Mouse (Mus musculus): ENCODE data around the gene Syp.

Gene Syp

DNA sequence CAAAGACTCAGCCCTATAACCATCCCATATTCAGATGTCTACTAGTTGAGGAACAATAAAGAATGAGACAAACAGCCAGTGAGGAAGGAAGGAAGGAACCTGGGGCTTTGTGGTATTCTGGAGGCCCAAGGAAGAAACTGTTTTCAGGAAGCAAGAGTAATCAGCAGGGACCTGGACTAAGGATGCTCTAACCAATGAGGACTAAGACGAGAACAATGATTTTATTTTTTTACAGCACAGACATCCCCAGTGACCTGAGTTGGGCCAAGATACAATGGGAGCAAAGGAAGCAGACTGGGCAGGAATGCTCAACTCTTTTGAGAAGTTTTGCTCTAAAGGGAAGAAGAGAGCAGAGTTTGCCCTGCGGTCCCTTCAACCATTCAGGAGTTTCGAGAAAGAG lies 24.7 kb downstream of the Syp start:
- no peak for DNase-seq (ENCODE audit: low spot score in 2 of 2)

DNA sequence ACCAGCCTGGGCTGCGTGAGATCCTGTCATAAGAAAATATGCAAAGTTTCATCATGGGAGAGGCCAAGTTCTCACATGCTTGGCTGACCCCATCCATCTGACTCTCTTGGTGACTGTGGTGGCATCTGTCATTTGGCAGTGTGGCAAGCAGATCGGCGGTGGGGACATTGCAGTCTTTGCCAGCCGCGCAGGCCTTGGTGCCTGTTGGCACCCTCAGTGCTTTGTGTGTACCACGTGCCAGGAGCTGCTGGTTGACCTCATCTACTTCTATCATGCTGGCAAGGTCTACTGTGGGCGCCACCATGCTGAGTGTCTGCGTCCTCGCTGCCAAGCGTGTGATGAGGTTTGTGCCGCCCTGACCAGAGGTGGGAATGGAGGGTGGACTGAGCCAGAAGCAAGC lies 26.5 kb downstream of the Syp start:
- no peak for DNase-seq (ENCODE audit: low spot score in 2 of 2)

DNA sequence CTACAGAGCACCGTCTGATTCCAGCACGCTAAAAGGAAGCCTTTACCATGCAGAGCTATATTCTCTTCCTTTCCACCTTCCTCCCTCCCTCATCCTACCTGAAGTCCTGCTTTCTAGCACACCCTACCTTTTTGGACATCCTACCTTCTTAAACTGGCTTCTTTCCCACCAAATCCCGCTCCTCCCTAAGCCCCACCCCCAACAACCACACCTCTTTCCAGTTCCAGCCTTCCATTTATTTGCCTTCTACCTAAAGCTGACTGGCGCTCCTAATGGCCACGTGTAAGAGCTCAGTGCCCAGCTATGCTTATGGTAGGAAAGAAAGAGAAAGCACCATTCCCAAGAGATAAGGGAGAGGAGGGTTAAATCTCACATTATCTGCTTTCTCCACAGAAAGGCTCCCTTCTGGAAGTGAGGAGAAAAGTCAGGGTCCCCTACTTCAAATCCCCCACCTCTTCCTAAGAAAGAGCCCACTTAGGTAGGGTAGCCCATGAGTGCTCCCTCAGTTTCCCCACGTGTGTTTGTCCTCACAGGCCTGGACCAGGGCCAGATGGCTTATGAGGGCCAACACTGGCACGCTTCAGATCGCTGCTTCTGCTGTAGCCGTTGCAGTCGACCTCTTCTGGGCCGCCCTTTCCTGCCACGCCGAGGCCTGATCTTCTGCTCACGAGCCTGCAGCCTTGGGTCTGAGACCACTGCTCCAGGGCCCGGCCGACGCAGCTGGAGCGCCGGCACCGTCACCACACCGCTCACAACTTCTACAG lies 27.6 kb downstream of the Syp start:
- DNase-seq (ENCODE audit: low spot score in 2 of 2) = no peak

DNA sequence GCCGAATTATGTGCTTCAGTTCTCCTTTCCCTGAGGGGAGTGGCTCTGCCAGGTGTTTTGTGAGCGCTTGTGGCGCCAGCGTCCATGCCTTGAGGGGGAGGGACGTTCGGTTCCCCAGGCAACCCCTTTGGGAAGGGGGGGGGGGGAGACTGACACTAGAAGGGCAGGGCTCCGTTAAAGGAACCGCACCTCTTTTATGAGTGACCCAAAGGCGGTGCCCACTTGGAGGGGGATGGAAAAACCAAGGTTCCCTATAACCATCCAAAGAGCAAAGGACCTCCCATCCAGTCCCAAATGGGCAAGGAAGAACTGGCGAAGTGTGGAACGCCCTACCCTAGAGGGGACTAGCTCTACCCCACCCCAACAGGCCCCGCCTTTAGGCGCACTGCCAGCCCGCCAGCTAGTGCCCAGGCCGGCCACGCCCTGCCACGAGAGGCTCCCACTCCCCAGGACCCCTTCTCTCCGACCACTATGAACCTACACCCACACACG lies 32.2 kb downstream of the Syp start:
- DNase-seq (ENCODE audit: low spot score in 2 of 2) = peak in 1 of 2 experiments; percentile 23

DNA sequence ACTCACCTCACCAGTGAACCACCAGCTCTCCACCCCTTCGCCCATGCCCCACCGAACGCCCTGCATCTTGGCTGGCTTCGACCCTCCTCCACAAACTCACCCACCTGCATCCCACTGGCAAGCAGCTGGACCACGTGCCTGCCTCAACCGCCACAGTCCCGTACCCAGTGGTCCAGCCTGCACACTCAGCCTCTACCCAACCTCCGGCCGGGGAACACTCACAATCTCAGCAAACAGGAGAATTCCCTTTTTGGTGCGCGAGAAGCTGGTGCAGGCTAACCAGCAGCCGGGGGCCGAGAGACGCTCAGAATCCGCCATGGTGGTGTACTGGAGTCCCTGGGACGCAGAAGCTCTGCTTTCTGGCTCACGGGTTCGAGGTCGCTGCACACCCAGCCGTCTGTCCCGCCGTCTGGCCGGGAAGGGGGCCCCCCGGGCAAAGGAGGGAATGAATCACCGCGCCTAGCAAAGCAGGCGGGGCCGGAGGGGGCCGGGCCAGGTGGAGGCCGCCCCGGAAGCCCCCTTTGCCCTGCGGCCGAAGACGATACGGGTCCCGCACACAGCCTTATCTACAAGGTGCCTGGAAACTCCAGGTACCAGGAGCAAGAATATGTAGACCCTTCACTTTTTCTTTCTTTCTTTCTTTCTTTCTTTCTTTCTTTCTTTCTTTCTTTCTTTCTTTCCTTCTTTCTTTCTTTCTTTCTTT lies 32.8 kb downstream of the Syp start, which contains the start of gene Plp2:
TSS of gene Plp2 (minus strand) at position 470 of the 703 bp plus-strand sequence.
- no peak for DNase-seq (ENCODE audit: low spot score in 2 of 2)

DNA sequence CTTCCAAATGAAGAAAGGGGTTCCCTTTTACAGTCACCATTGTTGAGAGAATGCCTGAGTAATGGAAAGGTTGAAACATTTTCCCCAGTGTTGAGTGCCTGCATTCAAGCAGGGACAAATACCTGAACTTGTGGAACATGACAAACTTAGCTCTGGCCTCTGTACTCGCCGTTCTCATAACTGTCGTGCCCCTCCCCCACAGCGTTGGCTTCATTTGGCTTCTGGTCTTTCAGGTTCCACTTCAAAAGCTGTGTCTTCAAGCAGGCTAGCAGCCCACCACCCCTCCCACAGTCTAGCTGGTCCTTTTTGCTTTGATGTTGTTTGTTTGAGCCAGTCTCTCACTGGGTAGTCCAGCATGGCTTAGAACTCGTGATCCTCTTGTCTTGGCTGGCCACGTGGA lies 34.5 kb downstream of the Syp start:
- no peak for DNase-seq (ENCODE audit: low spot score in 2 of 2)

DNA sequence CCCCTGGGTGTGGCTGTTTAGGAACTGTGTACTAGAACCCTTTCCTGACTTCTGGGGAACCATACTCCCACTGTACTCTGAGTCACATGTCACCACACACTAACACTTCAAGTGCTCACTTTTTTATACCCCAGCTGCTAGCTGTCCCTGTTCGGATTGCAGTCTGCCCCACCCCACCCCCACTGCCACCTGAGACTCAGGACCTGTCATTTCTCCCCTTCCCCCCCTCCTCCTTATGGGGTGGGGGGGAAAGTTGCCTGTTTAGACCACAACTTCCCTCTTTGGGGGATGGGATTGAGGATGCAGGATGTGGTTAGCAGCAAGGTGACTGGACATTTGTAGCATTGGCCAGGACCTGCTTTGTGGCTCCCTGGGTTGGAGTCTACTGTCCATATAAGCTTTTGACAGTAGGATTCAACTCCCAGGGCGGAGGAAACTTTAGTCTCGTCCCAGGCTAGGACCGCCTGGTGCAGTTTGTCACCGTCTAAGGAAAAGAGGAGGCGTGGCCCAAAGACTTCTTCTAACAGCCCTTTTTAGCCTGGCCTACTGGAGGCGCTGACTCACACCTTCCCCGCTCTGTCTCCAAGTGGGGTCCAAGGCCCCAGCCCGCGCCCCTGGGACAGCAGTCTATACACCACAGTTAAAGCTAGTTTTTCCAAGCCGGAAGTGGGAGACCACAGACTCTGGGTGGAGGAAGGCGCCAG lies 35.5 kb downstream of the Syp start:
- no peak for DNase-seq (ENCODE audit: low spot score in 2 of 2)

DNA sequence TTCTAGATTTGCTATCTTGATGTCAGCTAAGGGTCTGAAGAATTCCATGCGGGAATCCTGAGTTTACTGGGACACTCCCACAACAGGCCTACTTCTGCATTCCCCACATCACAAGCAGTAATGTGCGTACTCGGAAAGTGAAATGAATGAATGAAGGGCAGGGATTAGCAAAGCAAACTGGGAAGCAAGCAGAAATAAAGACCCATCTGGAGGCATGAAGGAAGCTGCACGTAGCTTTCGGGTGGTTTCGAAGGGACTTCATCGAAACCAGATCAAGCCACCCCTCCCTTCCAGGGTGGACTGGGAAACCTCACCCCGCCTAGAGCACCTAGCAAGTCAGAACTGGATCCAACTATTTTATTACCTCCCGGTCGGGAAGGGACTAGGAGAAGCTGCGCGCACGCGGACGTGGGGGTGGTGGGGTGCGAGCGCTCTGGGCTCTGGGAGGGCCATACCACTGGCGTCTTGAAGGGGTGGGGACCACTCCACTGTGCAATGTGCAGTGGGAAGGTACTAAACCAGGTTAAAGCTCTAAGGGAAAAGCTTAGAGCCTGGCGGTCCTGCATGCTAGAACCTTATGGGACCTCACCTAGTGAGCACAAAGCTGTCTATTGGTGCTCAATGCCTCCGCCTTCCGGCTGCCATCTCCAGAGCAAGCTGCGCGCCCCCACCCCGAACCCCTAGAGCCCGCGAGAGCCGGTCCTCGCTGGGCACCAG lies 36.2 kb downstream of the Syp start:
- no peak for DNase-seq (ENCODE audit: low spot score in 2 of 2)

DNA sequence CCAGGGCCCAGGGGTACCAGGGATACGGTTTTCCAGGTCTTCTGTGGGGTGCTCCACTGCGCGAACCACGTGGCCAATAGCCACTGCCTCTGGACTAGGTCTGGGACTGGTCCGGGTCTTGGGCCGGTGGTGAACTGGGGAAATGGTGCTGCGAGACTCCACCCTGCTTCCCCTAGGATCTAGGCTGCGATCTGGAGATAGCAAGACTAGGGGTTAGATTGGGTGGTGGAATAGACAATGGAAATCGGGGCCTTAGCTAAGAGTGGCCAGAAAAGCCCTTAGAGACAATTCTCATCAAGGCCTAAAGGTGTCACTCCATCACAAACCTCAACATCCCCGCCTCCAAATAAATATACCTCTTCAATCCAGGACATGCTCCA lies 36.7 kb downstream of the Syp start:
- DNase-seq (ENCODE audit: low spot score in 2 of 2) = no peak

DNA sequence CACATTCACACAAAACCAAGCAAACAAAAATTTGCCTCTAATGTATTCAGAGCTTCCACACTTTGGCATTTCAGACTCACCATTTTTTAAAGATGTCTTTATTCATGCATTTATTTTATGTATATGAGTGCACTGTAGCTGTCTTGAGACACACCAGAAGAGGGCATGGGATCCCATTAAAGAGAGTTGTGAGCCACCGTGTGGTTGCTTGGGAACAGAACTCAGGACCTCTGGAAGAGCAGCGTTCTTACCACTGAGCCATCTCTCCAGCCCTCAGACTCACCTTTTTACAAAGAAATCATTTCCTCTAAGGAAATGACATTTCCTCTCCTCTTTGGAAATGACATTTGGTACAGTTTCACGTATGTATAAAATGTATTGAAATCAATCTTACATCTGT lies 40.7 kb downstream of the Syp start:
- no peak for DNase-seq (ENCODE audit: low spot score in 2 of 2)

DNA sequence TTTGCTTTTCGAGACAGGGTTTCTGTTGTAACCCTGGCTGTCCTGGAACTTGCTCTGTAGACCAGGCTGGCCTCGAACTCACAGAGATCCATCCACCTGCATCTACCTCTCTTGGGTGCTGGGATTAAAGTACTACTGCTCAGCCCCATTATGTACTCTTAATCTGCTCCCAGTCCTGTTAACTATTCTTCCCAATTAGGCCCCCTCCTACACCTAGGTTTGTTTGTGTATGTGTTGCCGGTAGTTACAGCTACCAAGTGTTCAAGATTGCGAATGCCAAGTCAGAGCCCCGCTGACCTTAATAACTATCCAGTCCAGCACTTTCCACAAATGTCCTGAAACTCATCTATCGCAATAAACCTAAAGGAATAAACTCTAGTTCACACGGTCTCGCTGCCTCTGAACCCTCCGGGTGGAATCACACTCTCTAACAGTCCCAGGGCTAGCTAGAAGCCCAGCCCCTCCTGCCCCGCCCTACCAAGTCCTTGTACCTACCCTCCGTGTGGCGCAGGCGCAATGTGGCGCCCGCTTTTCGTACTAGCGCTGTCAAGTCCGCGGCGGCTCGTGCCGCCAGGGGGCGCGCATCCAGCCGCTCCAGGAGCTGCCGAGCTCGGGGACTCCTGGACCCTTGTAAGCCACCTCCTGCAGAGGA lies 41.3 kb downstream of the Syp start:
- peak; percentile 58 to 89 for DNase-seq (ENCODE audit: low spot score in 2 of 2)

DNA sequence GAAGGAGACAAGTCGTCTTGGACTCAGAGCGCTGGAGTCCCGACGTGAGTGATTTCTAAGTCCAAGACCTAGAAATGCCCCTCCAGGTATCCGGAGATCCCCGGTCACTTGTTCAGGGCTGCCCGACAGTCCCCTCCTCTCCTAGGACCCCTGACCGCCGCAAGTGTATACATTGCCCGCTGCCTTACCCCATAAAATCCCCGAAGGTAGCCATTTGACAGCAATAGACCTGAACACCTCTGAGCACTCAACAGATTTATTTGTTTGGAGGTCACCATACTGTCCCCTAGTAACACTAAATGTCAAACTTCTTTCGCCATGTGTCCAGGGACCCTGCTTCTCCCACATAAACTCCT lies 41.8 kb downstream of the Syp start:
- DNase-seq (ENCODE audit: low spot score in 2 of 2) = no peak

DNA sequence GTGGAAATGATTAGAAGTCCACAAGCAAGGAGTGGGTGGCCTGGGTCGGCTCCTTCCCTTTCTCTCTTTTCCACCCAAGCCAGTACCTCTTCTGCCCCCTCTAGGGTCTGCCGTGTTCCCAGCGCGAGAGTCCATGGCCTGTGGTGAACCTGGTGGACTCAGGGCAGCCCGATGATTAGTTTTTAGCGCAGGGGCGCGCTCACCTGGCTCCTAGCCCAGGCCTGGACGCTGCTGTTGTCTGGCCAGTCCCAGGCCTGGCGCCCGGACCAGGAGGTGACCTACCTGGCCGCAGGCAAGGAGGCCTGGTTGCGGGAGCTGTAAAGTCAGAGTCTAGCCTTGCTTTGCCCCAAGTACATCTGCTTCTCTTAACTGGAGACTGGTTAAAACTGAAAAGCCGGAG lies 42.6 kb downstream of the Syp start, which contains the start of gene Magix:
TSS of gene Magix (minus strand) at position 388 of the 400 bp plus-strand sequence.
- DNase-seq (ENCODE audit: low spot score in 2 of 2) = no peak

DNA sequence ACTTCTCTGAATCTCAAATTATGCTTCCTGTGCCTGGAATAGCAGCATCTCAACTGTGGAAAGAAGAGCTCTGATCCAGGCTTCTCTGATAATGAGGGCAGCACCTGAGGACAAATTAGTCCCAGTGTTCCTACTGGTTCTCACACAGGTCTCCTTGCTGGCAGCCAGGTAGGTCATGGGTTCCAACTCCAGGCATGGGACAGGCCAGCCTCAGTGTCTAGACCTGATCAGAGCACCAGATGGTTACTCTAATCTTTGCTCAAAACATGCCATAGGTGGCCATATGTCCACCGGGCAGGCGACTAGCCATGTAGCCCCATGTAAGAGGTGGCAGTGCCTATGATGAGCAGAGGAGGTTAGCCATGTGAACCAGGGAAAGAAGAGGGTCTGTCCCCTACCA lies 50.0 kb downstream of the Syp start:
- DNase-seq (ENCODE audit: low spot score in 2 of 2) = no peak

DNA sequence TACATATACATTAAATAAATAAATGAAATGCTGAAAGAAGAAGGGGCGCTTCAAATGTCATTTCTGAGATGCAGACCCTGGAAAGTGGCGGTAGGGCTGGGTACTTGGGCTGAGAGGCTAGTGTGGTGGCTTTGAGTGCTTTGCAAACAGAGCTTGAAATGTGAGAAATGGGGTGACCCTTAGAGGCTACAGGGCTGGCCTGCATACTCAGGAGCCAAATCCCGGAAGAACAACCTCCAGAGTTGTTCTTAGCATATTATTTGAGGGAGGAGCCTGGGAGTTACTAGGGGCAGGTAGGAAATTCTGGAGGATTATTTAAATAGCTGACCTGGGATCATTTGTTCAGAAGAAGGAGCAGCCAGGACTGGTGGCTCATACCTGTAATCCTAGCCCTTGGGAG lies 52.2 kb downstream of the Syp start:
- DNase-seq (ENCODE audit: low spot score in 2 of 2) = no peak

DNA sequence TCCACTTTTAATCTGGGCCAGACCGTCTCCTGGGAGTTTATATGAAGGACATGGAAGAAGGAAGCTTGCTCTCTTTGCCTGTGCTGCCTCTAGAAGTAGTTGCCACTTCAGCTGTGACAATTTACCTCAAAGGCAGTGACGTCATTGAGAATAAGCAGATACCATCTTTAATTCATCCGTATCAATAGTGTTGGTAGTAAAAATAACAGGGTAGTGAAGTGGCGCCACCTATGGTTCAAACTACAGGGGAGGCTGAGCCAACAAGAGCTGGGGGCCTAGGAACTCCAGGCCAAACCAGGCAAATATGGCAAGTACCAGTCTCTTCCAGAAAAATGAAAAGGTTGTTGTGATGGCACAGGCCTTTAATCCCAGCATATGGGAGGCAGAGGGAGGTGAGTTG lies 54.6 kb downstream of the Syp start:
- DNase-seq (ENCODE audit: low spot score in 2 of 2) = peak in 1 of 2 experiments; percentile 23

DNA sequence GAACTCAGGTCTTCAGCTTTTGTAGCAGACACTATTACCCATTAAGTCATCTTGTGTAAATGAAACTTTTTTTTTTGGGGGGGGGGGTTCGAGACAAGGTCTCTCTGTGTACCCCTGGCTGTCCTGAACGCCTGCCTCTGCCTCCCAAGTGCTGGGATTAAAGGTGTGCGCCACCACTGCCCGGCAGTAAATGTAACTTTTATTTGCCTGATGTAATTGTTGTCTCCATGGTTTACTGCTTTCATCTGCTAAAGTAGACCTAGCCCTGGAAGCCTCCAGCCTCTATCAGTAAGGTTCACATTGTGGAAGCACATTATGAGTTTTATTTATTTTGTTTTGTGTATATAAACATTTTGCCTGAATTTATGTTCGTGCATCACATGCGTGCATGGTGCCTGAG lies 58.2 kb downstream of the Syp start:
- DNase-seq (ENCODE audit: low spot score in 2 of 2) = no peak

DNA sequence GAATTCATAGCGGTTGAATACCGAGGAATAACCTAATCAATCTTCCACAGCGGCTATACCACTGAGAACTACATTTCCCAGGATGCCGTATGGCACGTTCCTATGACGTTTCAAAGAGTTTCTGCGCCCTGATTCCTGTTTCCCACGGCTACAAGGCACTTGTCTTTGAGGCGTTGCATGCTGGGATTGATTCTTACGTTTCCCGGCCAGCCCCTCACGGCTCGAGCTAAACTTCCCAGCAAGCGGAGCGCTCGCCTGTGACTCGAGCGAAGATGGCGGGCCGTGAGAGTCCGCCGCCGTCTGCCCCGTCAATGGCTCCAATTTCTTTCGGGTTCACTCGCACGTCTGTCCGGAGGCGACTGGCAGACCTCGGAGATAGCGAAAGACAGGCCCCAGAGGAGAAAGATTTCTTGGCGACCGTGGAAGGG lies 58.7 kb downstream of the Syp start, which contains the start of gene Gpkow:
TSS of gene Gpkow (plus strand) at position 178 of the 428 bp plus-strand sequence.
- peak; percentile 81 to 88 for DNase-seq (ENCODE audit: low spot score in 2 of 2)

All from left cerebral cortex, adult 9 months (tissue).